Mouse (Mus musculus) layer of hippocampus, postnatal 14 days (tissue): ENCODE measurements around the gene Etfa. TPM values are rescaled to one million over a fixed set of nuclear protein-coding genes. Genes with fewer than 3 reads are reported as not detected.
A peak's percentile ranks its signal among the peaks of the same experiment; 100 is the strongest.

Experiments
- DNase-seq, 2 experiments: peaks; one replicate each; pipeline ENCODE4 v3.0.0; 2021 to 2022; ENCODE audit warnings: low spot score in 2 of 2, mixed read lengths in 1 of 2
- long read RNA-seq, 2 experiments: library from polyadenylated mRNA; stranded (forward); transcript quantifications; one replicate each; pipeline ENCODE4 v2.0.0; 2021
- total RNA-seq, 2 experiments: library from RNA; stranded (reverse); gene quantifications; 2 replicates each; pipeline ENCODE4 v1.2.3; 2021

The Etfa gene
- 10 to 100 TPM; 52.1 to 54.6 TPM for total RNA-seq
- long read RNA-seq, experiment 1, transcript Etfa-201 (12 exons, 1,392 nt): major isoform, 40 of 51 reads
- long read RNA-seq, experiment 1, partial matches to known transcripts: 6 of 51 reads
- long read RNA-seq, experiment 1, other reads (novel, unspliced or antisense): 5 of 51 reads
- long read RNA-seq, experiment 2, transcript Etfa-201 (12 exons, 1,392 nt): major isoform, 85 of 97 reads
- long read RNA-seq, experiment 2, partial matches to known transcripts: 6 of 97 reads
- long read RNA-seq, experiment 2, other reads (novel, unspliced or antisense): 6 of 97 reads

DNA sequence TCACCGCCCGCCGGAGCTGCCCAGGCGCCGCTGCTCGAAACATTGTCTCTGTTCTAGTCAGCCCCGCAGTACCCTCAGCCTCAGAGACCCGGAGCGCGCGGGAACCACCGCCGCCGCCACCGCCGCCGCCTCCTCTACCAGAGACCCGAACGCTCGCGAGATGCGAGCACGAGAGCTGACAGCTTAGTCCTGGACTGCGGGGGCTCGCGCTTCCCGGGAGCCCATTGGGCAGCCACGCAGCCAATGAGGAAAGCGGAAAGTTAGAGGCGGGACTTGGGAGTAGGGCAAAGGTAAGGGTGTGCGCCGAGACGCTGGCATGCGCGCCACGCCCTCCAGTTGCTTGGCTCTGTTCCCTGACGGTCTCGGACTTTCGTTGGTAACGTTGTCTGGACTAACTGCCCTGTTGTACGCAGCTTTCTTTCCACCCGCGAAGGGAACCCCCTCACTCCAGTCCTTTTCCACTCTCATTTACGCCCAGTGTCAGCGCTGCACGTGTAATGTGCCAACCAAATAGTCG is at the start of gene Etfa:
Etfa (minus strand) TSS at position 217 of the 517 bp plus-strand sequence.
- peak; percentile 87 to 94 for DNase-seq

DNA sequence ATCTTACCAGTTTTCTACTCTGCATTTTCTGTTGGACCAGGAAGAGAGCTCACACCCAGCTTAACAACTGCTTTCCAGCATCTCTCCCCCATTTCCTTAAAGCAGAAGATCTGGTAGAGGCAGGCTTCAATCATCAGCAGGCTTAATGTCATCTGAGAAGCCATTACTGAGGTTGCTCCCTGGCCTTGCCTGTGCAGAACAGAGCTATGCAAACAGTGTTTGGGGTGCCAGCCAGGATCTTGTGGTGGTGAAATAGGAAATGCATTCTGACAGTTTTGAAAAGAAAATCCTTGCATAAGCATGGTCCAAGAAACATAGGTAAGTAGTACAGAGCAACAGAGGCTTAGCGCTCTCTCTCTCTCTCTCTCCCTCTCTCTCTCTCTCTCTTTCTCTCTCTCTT is 48.9 kb upstream of the Etfa start:
- DNase-seq: no peak

DNA sequence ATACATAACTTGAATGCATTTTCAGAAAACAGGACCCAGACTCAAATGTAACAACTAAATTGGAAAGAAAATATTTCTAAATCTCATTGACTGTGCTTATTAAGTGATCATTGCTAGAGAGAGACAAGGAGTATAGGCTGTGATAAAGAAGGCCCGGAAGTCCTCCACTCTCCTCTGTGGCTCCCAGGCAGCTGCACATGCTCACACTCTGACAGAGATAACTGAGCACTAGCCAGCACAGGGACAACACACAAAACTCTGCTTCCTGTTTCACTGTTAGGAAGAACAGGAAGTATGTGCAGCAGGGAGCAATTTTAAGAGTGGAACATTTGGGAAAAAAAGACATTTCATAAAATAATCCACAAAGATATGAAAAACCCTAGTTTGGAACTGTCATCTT is 42.9 kb upstream of the Etfa start:
- DNase-seq: no peak

DNA sequence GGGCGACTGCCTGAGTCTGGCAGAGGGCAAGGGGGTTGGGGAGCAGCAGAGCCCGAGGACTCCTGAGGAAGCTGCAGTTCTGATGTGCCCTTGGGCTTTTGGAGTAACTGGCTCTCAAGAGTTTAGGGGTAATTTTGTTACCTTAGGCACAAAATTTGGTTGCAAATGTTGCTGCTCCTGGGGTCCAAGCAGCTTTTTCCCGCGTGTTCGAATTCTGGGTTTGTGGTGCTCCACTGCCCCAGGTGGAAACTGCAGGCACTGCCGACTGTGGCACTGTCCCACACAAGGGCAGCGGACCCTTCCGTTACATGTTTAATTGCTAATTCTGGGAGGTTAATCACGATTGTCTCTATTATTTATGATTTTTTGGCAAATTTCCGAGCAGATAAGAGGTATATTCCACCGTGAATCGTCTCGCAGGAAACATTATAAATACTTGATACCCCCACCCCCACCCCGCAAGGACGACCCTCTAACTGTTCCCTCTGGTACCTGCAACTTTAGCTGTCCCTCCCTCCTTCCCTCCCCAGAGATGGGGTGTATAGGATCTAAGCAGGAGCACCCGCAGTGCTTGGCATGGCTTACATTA is 37.4 kb upstream of the Etfa start:
- no peak for DNase-seq

DNA sequence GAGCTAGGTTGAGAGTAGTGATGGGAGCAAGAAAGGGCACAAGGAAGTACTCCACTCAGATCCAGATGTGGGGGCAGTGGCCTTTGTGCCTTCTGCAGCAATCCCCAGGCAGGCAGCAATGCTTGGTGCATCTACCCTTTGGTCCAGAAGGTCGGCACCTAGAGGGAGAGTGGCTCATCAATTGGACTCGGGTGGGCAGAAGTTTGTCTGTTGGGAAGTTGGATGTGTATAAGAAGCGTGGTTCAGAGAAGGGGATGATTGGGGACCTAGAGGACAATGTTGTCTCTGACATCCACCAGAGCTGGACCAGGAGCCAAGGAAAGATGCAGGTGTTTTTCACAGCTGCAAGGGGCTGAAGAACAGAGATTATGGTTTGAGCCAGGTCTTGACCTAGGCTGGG is 36.8 kb upstream of the Etfa start:
- DNase-seq: no peak

DNA sequence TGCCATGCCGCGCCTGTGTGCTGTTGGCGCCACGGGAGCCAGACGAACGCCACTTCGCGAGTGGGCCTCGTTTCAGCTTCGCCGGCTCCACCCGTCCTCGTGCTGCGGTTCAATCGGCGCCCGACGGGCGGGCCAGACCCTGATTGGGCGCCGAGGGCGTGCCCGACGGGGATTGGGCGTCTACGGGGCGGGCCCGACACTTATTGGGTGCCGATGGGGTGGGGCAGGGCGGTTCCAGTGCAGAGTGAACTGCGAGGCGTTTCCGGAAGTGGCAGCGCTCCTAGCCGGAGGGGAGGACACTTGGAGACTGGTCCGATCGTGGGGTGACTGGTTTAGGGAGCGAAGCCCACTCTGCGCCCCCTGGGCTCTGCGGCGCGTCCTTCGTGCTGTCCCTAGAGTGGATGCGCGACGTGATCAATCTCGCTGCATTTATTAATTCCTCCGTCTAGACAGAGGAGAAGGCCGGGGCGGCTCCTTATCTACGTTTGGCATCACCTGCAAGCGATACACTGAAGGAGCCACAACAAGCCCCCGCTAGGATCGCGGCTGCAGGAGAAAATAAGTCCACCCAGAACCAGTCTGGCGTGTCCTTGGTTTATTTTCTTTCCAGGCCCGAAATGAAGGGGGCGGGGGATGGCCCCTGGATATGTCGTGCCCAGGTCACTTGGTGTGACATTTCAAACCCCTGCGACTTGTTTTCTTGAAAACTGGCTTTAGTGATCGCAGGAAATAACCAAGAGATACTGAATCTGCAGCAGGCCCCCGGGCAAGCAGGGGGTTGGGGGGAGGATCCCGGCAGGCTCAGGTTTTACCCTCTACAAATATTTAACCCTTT is 34.4 kb upstream of the Etfa start:
- peak in 1 of 2 experiments; percentile 11 for DNase-seq

DNA sequence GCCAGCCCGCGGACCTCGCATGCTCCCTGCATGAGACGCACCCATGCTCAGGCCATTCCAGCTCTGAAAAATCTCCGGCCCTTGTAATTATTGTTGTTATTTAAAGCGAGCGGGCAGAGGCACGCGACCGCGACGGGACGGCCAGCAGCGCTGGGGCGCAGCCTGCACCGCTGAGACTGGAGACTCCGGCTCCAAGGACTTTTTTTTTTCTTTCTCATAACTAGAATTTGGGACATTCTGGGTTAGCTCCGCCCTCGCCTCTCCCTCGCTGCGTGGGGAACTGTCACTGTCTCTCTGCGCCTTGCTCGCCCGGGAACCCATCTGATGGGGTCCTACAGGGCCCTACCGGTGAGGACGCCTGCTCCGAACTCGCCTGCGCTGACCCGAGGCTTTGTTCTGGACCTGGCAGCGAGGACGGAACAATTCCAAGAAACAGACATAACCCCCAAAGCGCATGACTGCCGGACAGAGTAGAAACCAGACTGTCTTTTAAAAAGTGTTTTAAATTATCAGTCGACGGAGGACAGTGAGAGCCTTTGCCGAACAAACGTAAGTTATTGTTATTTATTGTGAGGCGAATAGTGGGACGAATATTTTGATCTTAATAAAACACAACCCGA is 33.6 kb upstream of the Etfa start:
- DNase-seq: peak in 1 of 2 experiments; percentile 4

DNA sequence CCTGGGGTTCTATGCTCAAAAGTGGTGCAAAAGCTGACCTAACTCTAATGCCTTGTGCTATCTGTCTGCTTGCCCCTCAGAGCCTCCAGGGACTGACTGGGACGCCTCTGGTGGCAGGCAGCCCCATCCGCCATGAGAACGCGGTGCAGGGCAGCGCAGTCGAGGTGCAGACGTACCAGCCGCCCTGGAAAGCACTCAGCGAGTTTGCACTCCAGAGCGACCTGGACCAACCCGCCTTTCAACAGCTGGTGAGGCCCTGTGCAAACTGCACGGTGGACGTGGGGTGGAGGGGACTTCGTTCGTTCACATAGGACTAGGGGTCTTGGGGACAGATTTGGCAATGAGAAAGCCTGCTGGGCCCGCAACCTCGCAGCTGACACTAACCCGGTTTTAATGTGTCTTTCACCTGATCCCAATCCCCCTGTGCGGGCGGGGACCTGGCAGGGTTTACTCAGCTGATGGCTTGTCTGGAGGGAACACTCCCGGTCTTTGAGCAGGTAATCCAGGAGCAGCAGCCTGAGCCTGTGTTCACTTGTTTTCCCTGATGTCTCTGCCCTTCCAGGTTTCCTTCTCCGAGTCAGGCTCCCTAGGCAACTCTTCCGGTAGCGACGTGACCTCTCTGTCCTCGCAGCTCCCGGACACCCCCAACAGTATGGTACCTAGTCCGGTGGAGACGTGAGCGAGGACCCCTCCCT is 33.0 kb upstream of the Etfa start:
- DNase-seq: peak in 1 of 2 experiments; percentile 46

DNA sequence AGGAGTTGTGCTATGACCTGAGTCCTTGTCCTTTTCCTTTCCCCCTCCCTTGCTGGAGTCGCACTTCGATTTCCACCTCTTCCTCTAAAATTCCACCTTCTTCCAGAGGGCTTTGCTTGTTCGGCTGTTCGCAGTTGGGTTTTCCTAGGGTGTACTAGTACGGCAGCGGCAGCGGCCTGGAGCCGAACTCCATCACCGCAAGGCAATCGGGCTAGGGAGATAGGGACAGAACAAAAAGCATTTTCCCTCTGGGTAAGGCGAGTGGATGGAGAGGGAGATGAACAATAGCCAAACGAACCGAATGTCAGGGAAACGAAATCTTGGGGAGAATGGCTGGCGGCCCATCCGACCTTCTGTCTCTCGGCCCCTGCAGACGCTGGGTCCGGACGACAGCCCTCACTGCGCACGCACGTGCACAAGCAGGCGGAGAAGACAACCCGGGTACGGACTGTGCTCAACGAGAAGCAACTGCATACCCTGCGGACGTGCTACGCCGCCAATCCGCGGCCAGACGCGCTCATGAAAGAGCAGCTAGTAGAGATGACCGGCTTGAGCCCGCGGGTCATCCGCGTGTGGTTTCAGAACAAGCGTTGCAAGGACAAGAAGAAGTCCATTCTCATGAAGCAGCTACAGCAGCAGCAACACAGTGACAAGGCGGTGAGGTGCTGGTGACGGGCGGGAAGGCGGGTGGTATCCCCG is 31.8 kb upstream of the Etfa start:
- DNase-seq: peak in 1 of 2 experiments; percentile 72

DNA sequence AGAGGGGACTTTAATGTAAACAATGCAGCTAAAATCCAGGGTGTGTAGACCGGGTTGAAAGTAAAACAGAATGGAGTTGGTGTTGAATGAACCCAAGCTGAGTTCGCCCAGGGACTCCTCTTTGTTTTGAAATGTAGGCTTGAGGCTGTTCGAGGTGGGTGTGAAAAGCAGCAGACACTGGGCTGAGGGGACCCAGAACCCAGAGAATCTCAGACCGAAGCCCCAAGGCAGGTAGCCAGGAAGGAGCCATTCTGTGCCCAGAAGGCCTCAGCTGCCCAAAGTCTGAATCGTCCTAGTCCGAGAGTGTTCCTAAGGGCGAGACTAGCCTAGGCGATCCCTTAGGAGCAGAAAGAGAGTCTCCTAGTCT is 31.3 kb upstream of the Etfa start:
- no peak for DNase-seq

DNA sequence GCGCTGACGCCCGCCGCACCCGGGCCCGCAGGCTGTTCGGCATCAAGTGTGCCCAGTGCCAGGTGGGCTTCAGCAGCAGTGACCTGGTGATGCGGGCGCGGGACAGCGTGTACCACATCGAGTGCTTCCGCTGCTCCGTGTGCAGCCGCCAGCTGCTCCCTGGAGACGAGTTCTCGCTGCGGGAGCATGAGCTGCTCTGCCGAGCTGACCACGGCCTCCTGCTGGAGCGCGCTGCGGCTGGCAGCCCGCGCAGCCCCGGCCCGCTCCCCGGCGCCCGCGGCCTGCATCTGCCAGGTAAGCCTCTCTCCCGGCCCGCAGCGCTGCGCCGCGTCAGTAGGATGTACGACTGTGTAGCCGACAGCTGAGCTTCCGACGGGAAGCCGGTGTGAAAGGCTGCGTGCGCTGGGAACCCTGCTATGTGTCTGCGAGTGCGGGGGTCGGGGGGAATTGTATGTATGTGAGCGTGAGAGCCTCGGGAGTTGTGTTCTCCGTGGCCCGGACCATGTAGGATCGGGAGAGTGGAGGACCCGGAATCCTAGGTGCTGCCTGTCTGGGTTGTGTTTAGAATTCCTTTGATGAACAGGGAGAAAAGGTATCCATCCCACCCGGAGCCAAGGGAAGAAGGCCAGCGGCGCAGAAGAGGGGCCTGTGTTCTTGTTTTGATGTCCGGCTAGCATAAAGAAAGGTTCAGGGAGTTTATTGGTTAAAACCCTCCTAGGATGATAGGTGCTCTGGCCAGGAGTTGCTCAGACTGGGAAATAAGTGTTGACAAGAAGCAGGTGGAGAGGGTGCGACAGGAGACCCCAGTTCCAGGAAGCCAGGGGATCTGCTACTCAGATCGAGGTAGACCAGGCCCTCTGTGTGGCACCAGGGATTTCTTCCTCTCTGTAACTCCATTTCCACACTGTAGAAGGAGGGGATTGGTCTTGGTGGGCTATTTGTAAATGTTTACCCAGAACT is 30.6 kb upstream of the Etfa start:
- DNase-seq: no peak

DNA sequence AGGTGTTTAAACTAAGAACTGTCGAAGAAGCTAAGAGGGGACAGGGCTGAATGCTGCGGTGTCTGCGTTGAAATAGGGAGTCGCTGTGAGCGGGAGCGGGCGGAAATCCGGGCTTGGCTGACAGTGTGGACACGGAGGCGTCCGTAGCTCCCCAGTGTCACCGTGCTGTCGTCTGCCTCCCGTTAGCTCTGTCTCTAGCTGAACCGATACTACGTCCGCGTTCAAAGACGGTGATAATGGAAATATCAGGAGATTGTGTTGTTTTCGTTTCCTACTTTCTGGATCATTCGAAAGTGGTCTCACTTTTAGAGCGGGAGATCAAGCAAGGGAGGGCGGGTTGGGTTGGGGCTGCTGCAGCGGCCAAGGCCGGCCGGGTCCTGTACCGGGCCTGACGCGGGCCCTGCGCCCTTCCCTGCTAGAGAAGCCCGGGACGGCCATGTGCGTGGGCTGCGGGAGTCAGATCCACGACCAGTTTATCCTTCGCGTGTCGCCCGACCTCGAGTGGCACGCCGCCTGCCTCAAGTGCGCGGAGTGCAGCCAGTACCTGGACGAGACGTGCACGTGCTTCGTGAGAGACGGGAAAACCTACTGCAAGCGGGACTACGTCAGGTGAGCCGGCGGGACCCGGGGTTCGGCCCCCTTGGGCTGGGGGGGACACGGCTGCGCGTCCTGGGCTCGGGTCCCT is 29.8 kb upstream of the Etfa start:
- DNase-seq: peak in 1 of 2 experiments; percentile 24

DNA sequence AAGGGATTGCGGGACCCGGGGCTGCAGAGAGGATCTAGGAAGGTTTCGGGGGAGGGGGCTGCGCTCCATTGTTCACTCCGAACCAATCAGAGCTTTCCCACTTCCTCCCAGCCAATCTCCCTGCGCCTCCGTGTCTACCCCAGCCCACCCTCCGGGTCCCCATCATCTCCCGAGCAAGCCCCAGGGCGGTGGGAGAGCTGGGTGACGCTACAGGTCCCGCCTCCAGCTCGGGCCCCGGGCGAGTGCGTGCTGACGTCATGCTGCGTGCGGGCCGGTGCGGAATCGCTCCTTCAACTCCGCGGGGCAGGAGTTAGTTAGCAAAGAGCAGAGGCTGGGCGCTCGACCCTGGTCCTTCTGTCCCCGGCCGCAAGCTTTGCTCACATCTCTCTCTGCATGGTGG is 28.8 kb upstream of the Etfa start:
- DNase-seq: peak; percentile 55 to 78

DNA sequence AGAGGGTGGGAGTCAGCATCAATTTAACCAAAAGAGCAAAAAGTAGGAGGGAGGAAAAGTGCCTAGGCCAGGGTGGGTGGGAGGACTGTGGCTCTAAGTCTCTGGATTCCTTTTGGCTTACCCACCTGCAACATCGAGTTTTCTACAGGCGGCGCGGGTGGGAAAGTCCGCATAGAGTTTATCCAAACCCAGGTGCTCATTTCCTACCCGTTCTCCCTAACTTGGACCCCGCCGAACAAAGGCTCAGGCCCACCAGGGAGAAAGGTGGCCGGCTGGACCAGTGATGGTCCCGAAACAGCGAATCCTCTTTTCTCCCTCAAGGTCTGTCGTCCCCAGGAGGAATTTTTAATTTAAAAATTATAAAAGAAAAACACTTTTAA is 28.3 kb upstream of the Etfa start:
- DNase-seq: peak in 1 of 2 experiments; percentile 12

DNA sequence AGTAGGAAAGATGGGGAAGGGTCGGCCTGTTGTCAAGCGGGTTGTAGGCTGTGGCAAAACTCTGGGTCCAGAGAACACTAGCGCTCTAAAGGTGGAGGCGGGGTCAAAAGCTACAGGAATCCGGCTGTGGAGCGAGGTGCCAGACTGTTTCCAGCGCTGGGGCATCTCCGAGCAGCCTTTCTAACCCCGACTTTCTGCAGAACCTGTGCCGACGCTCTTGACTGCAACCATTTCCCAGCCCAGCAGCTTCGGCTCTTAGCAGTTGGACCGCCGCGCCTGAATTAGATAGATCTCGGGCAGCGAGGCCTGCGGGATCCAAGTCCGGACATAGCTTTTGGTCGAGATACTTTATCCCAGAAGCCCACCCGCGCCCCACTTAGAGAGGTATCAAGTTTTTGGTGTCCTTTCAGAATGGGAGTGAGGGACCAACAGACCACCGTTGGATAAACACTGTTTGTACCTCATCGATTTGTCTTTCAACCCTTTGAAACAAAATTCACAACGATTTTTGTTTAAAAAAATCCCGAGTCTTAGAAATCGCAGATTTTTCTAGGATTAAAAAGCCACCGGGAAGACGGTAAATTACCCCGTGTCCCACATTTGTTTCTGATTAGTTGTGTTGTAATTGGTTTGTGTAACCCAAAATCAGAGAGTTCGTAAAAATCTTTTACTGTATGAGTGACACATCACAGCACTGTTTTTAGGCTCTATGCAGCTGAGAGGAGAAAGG is 27.8 kb upstream of the Etfa start:
- DNase-seq: peak in 1 of 2 experiments; percentile 14

DNA sequence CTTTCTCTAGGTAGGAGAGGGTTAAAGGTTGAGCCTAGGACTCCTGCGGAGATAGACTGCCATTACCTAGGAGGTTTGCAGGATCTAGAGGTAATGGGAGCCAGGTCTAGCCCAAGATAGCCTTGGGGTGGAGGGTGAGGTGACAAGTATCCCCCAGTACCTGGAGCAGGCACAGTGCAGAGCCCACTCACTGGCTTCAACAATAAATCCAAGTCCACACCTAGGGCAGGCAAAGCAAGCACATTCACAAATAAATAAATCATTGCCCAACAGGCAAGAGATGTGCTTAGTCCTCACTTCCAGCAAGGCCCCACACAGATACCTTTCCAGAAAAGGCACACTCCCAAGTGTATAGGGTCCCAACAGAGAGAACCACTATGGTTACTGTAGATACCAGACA is 27.0 kb upstream of the Etfa start:
- DNase-seq: no peak

DNA sequence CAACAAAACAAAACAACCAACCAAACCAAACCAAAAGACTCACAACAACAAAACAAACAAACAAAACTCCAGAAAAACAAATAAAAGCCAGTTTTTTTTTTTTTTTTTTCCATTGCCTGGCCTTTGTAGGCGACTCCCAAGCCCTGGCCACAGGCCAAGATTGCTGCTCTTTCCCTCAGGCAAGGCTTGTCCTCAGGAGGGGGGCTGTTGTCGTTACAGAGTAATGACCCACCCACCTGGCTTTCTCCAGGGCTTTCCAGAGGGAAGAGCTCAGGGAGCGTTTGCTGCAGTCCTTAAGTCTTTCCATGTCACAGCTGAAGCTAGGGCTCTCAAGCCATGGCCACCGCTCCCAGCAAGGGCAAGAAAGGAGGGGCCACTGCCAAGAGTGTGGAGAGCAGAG is 26.3 kb upstream of the Etfa start, which contains the start of gene Isl2:
Isl2 (plus strand) TSS at position 296 of the 400 bp plus-strand sequence.
- DNase-seq: no peak

DNA sequence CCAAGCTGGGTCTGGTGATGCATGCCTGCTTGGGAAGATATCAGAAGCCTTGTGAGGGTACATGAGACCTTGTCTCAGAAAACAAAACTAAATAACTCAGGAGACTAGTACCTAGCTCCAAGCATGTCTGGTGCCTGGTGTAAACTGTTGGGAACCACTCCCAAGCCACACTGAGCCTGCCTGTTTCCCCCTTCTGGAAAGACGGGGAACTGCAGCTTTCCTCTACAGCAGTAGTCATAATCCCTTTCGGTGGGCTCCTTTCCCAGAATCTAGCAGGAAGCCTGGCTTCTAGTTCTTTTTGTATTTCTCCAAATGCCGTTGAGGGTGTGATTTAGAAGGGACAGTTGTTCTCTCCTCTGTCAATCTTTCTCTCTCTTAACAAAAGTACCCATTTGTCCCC is 23.9 kb upstream of the Etfa start:
- DNase-seq: peak; percentile 55 to 75
